Mouse (Mus musculus) urinary bladder, postnatal 14 days (tissue): ENCODE results near the gene Neil3.

ENCODE experiments used
- DNase-seq: peaks from one replicate; pipeline ENCODE4 v3.0.0; 2021; ENCODE audit warnings: low spot score

Neil3 gene

GRCm38 (mm10) chr8:53638495-53639171 lies at the start of gene Neil3:
Gene Neil3, minus strand, starts transcription at chr8:53639065.
- peak; percentile 87 for DNase-seq

DNA sequence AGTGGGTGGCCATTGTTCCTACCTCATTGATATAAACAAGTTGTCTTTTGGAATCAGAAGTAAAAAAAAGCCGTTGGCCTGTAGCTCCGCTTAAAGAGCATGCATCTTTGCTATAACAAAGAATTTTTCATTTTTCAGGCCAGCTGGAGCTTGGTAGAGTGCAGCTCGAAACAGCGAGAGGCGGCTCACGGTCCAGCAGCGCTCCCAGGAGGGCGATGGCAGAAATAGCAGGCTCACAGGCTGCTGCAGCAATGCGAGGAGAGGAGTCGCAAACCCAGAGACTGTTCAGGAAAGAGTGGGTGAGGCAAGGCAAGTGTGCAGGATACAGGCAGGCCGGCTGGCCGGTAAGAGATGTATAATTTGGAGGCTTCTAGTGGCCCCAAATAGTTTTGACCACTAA lies 42.0 kb upstream of the Neil3 start:
- DNase-seq: peak; percentile 27

DNA sequence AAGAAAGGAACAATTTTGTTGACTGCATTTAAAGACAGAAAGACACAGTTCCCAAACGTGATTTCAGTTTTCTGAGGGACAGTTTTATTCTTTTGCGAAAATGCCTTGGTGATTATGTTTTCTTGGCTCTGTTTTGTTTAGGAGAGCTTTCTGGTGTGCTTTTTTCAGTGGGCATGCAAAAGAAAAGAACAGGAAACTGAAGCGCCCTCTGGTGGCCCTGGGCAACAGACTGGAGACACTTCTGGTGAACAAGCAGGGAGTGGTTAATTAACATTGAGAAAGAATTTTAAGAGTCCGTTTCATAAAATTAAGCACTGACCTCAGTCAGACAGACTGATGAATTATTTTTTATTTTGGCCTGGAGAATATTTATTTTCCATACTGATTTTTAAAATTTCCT lies 25.1 kb upstream of the Neil3 start:
- DNase-seq: peak; percentile 70

- no peak for DNase-seq
Observed at GRCm38 (mm10) chr8:53661436-53661835, 22.6 kb upstream of the Neil3 start.

- DNase-seq: no peak
Observed at GRCm38 (mm10) chr8:53630618-53631017, 8.2 kb downstream of the Neil3 start.

DNA sequence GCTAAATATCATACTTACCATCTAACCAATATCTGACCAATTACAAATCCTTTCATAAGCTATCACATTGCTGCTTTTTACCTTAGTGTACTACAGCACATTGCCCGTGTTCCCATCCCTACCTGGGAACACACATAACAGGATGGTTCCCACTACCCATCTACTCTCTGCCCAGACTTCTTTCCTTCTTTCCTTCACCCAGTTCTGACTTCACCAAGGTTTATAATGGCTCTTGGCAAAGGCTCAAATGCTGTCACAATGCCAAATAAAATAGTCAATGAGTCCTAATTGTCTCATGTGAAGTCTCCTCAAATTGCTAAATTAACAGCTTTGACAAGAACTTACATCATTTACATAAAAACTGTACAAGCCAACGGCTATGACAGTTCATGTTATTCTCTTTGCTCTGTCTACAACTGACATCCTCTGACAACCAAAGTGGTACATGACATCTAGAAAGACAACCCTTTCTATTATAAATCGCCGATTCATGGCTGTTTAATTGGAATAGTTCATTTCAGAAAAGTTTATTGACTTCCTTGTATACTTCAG lies 9.9 kb downstream of the Neil3 start:
- no peak for DNase-seq

DNA sequence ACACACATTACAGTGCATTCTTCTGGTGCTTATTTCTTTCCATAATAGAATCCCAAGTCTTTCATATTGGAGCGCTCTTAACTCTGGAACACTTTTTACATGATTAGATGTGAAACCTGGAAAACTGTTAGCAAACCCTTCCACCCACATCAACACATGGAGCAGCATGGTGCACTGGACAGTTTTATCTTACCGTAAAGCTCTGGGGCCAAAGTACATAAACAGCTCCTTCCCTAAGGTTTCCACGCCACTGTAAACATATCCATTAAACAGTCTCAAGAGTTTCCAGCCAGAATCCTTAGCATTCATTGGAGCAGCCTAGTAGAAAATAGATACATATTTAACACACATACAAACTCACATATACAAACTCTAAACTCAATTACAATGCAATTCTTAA lies 15.4 kb downstream of the Neil3 start:
- DNase-seq: no peak

DNA sequence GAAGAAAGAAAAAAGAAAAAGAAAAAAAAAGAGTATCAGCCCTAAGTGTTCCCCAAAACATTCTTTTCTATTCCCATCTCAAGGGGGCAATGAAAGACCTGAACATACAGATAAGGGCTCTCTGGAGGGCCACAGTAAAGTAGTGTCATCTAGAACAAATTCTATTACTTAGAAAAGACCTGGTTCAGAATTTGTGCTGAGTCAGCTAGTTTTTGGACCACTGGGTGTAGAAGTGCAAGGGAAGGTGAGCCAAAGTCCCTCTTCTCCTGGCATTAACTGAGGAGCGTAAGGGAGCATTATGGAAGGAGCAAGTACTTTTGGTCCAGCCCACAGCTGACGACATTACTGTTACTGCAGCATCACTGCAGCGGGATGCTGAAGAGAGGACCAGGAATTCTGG lies 19.7 kb downstream of the Neil3 start:
- no peak for DNase-seq

GRCm38 (mm10) chr8:53614288-53614646 lies 24.6 kb downstream of the Neil3 start:
- no peak for DNase-seq

DNA sequence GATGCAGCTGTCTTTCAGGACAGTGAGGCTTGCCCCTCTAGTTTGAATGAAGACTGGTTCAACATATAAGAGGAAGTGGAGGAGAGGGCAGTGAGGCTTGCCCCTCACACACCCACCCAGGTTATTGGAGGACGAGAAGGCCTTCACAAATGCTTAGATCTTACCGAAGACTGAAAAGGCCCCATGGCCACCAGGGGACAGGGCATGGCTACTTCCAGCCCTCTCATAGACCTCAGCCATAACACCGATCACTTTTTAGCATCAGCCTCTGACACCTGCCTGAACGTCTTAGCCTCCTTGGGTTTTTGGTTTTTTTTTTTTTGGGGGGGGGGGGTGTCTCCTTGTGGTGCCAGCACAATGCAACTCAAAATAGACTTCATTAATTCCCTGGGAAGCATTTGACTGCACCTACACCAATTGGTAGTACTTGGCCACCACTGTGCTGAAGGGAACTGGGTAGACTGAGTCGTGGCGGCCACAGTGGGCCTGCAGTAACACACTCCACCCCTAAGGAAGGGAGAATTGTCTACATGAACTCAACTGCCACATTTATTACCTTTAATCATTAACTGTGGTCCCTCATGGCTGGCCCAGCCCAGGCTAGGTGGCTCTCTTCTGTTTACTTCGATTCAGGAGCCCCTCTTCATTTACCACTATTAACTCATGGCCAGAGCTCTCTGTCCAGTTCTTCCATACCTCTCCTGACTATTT lies 25.1 kb downstream of the Neil3 start:
- DNase-seq: no peak

DNA sequence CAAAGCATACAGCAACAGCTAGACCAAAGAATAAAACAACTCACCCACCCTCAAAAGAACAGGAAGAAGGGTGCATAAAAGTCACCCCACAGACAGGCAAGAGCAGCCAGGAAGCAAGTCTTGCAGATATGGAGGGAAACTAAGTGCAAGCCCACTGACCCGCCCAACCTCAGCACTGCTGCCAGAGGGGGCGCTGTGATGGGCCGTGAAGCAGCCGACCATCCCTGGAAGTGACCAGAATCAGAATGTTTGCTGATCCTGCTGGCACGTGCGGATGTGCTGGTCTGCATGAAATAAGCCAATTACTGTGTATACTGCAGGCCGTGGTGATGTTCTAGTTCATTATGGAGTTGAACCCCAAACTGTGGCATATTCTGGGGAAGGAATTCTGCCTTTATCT lies 26.6 kb downstream of the Neil3 start:
- no peak for DNase-seq

GRCm38 (mm10) chr8:53607040-53607439 lies 31.8 kb downstream of the Neil3 start:
- DNase-seq: no peak

- DNase-seq: no peak
Observed at GRCm38 (mm10) chr8:53604906-53605305, 34.0 kb downstream of the Neil3 start.

DNA sequence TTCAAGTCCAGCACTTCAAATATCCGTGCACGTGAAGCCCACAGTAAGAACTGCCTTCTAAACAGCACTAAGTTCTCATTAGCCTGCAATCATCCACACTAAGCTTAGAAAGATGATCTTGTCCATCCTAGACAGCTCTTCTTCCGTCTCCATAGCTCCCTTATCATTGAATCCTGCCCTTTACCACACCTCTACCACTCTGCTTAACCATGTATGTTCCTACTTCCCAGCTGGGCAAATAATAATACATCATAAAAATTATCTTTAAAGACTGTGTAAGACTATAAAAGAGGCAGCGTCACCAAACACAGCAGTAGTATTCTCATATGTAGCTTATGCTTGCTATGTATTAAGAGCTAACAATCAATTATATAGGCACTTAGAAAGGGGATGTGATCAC lies 35.2 kb downstream of the Neil3 start:
- no peak for DNase-seq

DNA sequence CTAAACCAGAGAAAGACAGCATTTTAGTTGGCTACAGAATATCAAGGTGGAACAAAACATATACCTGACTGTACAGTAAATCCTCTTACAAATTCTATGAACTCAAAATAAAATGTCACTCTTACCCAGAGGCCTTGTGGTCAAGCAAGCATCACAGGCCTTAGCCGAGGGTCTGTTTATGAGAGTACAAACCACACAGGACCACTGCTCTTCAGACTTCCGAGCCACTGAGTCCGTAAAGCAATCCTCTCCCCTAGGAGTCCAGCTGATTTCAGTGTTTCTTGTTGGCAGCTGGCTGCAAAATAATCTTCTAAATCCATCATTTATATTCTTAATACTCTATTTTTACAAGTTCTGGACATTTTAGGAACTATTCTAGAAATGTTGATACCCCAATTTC lies 38.0 kb downstream of the Neil3 start:
- no peak for DNase-seq

DNA sequence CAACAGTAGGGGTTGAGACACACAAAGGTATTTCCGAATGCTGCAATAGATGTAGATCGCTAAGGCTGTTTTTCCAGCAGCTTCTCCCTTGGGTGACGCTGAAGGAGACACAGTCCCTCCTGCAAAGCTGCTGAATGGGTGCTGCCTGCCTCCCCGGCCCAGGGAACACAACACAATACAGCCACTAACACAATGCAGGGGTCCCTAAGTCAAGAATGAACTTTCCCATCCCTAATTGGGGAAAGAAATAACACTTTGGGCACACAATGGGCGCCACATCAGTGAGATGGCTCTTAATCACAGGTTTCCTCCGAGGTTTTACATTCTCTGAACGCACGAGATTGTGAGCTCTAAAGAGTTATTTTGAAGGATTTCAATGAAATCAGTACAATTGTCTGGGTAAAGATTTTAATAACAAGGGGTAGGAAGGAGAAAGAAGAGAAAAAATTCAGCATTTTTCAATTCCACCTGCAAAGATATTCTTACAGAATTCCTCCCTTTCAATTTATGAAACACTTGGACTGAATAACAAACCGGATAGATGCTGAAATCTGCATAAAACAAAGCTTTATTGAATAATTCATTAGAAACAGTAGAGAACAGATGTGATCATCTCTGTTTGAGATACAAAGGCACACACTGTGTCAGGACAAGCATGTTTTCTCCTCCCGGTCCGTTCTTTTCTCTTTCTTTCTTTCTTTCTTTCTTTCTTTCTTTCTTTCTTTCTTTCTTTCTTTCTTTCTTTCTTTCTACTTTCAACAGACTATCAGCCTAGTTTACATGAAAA lies 38.6 kb downstream of the Neil3 start:
- no peak for DNase-seq

- no peak for DNase-seq
Observed at GRCm38 (mm10) chr8:53598101-53598500, 40.8 kb downstream of the Neil3 start.

GRCm38 (mm10) chr8:53591777-53592176 lies 47.1 kb downstream of the Neil3 start:
- DNase-seq: no peak

GRCm38 (mm10) chr8:53573600-53573999 lies 65.3 kb downstream of the Neil3 start:
- no peak for DNase-seq

DNA sequence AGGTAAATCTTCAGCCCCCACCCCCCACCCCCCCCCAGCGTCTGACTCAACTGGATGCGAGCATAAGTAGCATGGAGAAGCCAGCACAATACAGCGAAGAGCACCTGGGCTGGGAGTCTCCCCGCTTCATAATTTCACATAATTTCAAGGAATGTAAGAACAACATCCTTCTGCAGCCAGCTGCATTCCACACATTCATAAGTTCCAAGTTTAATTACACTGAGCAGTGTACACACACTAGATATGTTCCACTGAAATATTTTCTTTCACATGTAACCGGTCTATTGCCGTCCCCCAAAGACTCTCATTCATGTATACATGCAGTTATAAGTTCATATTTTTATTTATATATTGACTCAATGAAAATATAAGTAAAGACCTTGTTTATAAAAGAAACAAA lies 72.6 kb downstream of the Neil3 start:
- no peak for DNase-seq

GRCm38 (mm10) chr8:53562441-53563040 lies 76.3 kb downstream of the Neil3 start:
- no peak for DNase-seq

GRCm38 (mm10) chr8:53539585-53539984 lies 99.3 kb downstream of the Neil3 start:
- DNase-seq: no peak
